Mouse (Mus musculus): ENCODE measurements around the gene Fbxo31. TPM values are rescaled to one million over a fixed set of nuclear protein-coding genes. Genes with fewer than 3 reads are reported as not detected.

Gene Fbxo31
- polyA plus RNA-seq, 2 experiments from 2014 or later, result 2.6 to 2.8 TPM

DNA sequence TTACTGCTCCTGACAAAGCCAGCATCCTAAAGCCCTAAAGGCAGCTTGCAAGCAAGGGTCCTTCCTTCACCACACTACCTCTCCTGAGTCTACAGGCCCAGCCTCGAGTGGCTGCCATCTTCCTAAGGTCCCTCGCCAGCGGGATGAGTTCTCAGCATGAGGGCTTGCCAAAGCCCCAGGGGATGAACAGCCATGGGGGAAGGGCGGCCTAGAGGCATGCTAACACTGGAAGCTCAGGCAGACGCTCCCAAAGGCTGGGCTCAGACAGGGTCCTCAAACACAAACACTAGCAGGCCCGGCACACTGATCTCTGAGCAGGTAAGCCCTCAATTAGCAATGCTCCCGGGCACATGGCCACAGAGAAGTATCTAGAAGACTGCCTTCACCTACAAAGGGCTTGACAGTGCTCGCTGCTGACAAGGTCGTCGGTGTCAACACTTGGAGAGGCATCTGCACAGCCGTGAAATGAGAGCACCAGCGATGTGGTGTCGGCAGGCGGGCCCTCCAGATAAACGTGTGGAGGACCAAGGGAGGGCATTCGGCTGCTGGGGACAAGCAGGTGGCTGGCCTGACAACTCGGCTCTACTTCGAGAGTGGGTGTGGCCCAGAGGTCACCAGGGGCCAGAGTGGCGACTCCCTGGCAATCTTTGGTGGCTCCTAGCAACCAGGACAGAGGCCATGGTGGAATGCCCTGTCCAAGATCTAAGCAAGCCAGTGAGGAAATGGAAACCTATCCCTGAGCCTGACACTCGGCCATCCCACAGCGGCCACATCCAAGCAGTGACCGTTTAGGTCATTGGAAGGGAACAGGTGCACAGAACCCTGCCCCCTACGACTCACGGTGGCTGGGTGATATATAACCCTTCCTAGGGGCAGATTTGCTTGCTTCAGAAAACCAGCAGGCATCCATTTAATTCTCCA is 27.3 kb downstream of the Fbxo31 start:
- ATAC-seq, result no peak

DNA sequence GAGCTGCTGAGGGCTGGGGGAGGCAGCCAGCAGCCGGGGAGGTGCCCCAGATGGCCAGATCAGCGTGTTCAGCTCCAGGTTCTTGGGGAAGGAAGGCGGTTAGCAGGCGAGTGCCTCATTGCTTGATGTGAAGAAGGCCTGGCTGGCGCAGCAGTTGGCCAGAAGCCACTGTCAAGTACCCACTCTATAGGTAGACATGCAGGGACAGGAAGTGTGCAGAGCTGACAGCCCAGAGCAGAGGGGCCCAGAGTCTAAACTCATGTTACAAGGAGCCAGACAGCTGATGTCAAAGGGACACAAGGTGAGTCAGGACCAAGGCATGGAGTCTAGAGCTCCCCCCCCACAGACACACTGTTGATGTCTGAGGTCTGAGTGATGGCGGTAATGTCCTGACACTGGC is 28.6 kb downstream of the Fbxo31 start:
- ATAC-seq, result no peak

DNA sequence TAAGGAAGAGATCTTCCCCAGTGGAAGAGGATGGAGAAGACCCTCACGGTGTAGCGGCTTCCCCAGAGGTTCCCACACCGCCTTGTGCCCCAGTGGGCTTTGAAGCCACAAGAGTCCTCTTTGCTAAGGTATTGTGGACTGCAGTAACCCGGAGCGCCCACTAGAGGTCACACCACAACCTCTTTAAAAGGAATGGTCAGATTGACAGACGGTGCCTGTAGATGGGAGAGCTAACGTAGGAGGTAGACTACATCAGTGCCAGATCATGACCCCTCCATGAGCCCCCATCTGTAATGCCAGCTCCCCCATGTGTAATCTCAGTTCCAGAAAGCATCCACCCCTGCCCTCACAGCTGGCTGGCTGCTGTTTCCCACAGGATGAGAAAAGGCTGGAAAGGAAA is 31.5 kb downstream of the Fbxo31 start:
- peak; percentile 73 for ATAC-seq

DNA sequence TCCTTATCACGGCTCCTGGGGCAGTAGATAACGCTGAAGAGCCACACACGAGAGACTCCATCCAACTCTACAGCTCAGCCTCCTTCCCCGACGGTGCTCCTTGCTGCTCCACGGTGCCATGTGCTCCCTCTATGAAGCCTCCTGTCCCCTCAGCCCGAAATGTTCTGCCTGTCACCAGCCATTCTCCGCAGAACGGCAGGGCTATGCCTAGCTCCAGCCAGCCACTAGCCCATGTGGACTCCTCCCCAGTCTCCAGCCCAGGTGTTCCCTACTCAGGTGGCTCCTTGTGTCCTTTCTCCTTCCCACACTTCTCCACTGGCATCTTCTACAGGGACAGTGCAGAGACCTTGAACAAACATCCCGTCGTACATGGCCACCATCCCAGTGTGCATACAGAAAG is 33.7 kb downstream of the Fbxo31 start:
- no peak for ATAC-seq

DNA sequence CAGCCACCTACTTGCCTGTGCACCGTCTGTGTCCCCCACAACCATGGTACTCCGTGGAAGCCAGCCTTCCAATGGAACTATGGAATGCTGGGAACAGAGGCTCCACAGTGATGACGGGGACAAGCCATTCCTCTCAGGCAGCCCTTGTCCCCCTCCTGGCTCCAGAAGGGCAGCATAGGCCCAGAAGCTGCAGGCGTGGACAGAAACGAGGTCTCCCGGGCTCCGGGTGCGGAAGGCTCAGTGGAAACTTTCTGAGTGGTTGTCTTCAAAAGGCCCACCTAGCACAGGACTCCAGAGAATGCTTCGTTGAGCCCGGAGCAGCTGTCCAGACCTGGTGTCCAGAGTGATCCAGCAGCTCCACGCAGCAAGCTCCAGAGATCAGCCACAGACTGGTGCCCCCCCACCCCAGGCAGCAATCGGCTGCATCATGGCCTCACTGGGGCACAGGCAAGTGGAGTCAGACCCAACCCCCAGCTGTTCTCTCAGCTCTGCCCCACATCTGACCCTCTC is 34.3 kb downstream of the Fbxo31 start, which contains the start of gene 1700018B08Rik:
Gene 1700018B08Rik (minus strand): TSS at position 45 of the 510 bp plus-strand sequence.
- no peak for ATAC-seq

DNA sequence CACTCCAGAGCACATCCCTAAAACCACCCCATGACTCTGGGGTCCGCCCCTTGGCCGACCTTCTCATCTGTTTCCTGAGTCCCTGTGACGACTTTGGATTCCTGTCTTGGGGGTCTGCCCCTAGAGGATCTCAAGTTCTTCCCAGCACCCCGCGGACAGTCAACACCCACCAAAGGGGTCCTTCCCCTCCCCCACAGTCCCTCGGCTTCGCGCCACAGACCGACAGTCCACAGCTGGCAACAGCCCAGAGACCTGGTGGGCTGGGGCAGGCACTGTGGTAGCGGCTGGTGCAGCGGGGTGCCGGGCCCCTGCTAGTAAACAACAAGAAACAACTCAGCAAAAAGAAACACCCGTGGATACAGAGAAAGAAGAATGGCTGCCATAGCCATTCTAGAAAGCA is 35.7 kb downstream of the Fbxo31 start:
- no peak for ATAC-seq

DNA sequence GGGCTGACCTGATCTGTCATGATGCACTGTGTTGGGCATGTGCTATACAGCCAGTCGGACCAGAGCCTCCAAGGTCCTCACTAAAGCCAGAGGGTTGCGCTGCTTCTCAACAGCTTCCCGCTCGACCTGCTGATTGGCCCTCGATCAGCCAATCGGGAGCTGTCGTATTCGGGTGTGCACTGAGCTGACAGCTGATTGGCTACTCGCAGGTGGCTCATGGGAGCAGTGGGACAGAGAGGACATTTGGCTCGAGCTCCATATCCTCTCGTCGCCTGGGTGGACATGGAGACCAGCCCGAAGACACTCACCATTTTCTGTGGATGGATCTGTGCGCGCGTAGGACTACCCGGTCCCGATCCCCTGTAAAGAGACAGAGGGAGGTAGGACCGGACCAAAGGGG is 36.7 kb downstream of the Fbxo31 start:
- ATAC-seq, result no peak

DNA sequence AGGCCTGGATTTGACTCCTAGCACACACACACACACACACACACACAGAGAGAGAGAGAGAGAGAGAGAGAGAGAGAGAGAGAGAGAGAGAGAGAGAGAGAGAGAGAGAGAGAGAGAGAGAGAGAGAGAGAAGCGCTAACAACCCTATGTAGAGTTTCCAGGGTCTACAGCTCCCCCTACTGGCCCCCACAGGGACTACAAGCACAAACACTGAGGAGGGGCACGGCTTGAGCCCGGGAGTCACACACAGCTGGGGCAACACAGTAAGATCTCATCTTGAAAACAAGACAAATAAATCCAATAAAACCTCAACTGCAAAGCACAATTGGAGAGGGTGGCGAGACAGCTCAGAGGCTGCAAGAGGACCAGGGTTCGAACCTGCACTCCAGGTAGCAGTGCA is 46.2 kb downstream of the Fbxo31 start:
- no peak for ATAC-seq

DNA sequence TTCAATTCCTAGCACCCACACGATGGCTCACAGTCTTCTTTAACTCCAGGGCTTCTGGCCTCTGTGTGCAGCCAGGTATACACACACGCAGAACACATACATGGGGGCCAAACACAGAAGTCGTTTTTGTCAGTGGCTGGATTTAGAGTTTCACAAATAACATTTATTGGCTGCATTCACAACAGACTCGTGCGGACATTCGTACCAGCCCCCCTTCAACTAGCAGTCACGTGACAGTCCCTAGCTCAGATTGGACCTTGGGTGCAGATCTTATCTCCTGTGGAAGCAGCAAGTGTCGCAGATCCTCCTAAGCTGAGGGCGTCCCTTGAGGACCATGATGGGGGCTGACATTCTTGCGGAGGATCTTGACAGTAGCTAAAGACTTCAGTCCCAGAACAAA is 48.0 kb downstream of the Fbxo31 start:
- no peak for ATAC-seq

DNA sequence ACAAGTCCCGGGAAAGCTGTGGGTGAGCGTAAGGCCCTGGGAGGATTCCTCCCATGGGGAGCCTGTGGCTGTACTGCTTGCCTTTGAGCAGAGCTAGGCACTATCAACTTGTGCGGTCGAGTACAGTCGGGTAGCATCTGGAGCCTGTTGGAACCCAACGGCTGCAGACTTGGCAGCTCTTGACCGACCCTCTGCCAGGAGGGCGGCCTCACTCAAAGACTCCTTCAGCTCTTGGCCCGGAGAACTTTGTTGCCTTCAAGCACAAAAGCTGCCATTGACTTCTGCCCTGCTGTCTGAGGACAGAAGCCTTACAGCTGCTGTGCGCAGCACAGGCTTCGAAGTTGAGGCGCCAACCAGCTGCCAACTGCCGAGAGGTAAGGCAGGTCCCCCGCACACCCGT is 49.8 kb downstream of the Fbxo31 start:
- no peak for ATAC-seq

DNA sequence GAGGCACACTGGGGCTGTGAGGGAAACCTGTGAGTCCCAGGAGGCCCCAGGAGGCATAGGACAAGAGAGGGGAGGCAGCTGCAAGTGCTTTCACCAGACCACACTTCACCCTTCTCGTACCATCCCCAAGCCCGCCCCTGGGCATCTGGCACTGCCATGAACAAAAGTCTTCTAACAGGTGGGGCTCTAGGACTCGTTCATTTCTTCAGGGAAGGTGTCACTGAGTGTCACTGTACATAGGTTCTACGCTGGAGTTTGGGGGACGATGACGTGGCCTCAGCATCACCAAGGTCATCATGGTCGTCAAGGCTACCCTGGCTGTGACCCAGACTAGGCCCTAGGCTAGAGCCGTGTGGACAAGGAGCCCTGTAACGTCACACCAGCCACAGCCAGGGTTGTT is 50.9 kb downstream of the Fbxo31 start:
- ATAC-seq, result no peak

DNA sequence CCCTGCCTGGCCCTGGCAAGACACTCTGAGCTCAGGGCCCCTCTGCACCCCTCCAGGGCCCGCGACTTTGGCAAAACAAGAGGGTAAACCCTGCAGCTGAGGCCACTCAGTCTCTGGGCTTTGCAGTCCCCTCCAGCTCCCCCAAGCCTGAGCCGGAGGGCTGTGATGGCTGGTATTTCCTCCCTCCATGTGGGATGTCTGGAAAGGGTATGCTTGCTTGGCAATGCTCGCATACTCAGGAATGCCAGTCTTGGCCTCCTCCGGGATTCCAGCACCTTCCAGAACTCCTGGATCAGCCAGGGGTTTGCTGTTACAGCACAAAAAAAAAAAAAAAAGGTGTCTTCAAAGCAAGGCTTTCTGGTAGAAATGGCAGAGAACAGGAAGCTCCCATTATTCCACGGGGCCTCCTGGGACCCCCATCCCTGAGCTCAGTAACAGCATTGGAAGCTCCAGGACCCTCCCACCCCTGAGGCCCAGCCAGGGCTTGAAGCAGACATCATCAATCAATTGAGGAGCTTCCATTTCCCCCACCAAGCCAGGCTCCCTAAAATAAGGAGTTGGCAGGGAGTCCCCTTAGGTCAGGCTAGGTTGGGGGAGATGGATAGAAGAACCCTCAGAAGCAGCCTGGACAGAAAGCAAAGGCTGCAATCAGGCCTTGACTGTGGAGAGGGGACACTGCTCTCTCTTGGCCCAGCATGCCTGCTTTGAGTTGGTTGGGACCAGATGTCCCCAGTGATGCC is 51.6 kb downstream of the Fbxo31 start:
- no peak for ATAC-seq

DNA sequence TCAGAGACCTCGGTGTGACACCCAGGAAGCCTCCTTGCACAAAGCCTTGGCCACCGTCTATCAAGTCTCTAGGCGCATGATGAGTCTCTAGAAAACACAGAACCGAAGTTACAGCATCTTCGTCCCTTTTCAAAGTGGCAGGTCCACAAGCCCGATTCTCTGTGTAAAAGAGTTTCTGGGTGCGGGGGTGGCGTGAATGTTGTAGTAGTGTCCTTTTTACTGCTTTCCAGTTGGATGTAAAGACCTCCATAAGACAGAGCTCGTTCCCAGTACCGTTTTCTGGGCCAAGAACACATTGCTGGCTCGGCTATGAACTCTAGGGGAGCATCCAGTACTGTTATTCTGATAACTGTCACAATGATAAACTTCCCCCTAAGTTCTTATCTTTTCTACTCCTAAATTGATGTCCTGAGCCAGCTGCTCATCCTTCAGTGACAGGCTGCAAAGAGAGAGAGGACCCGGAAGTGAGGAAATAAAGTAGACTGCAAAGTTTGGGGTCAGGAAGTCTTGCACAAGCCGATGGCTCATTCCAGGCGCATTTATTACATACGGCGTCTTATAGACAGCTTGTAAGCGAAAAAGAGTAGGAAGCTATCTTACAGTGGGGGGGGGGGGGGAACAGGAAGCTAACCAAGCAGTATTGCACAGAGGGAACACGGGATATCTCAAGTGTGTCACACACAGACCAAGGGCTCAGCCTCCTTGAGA is 53.3 kb downstream of the Fbxo31 start:
- no peak for ATAC-seq

DNA sequence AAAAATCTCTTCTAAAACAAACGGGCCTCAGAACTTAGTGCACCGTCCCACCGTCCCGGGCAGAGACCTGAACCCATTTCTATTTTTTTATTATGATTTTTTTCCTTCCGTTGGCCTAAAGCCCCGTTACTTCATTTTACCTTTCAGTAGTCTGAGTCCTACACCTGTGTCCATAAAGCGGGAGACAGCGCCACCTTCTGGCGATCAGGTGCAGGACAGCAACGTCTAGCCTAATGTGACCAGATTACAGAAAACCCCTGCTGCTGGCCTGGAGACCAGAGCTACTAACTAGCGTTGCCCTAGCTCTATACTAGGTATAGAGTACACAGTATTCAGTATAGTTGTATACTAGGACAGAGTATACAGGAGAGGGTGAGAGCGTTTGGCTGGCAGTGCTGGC is 65.2 kb downstream of the Fbxo31 start:
- ATAC-seq, result peak; percentile 63

DNA sequence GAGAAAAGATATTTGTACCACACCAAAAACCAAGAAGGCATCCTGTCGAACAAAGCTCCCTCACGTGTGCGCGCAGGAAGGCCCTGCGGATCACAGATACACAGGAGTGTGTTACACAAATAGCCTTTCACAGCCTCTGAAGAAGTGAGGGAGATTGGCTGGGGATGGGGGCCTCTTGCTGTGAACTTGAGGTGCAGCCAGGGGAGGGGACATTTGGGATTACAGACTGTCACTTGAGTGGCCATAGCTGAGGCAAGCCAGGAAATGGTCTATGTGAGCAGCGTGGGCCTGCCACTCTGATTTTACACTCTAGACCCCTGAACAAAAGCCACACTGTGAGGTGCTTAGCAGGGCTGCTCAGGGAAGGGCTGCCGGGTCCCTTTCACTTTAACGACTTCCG is 66.9 kb downstream of the Fbxo31 start:
- no peak for ATAC-seq

Other genes with a start within 250 kb of the Fbxo31 start
- not detected for gene 1700018B08Rik, start 34.5 kb downstream of the Fbxo31 start, polyA plus RNA-seq (2017; shearing (Covaris generic))
- 100 to 1,000 TPM; 505 to 519 TPM for gene Map1lc3b, start 11.6 kb upstream of the Fbxo31 start, polyA plus RNA-seq (2017; shearing (Covaris generic))
- gene Zcchc14, start 74.1 kb upstream of the Fbxo31 start, polyA plus RNA-seq (2017; shearing (Covaris generic)), result under 1 TPM; 0.17 to 0.46 TPM
- under 1 TPM in 1 of 2 experiments, not detected in 1; 0.12 TPM for gene Jph3, start 150.8 kb upstream of the Fbxo31 start, polyA plus RNA-seq (2017; shearing (Covaris generic))

All from CD4-positive, CD25-positive, alpha-beta regulatory T cell, adult 4 months (primary cell).